Mouse (Mus musculus) spleen, postnatal 10 days (tissue): ENCODE results near the gene Krt12.

Experiments
- DNase-seq, 2 experiments: peaks; one replicate each; pipeline ENCODE4 v3.0.0; 2021 to 2022; ENCODE audit warnings: low spot score in 2 of 2

Krt12 gene

GRCm38 (mm10) chr11:99398084-99398483, 24.0 kb downstream of the Krt12 start:
- DNase-seq = no peak

DNA sequence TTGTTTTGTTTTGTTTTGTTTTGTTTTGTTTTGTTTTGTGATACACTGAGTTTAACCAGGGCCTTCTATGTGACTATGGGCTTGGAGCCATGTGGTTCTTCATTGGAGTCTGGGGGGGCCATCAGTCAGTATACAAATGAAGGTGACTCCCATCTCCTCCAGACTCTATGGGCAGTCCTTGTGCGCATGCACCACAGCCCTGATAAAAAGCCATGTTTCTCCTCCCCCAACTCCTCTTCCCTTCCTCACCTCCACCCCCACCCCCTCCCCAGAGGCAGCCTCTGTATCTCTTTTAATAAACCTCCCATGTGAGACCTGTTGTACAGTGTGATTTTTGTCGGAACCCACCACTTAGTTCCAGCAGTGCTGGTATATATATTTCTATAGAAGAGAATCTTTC, 25.4 kb downstream of the Krt12 start:
- DNase-seq = no peak

GRCm38 (mm10) chr11:99396034-99396433, 26.0 kb downstream of the Krt12 start:
- no peak for DNase-seq

GRCm38 (mm10) chr11:99392492-99392891, 29.6 kb downstream of the Krt12 start:
- no peak for DNase-seq

- DNase-seq = no peak
Observed at GRCm38 (mm10) chr11:99391375-99391774, 30.7 kb downstream of the Krt12 start.

DNA sequence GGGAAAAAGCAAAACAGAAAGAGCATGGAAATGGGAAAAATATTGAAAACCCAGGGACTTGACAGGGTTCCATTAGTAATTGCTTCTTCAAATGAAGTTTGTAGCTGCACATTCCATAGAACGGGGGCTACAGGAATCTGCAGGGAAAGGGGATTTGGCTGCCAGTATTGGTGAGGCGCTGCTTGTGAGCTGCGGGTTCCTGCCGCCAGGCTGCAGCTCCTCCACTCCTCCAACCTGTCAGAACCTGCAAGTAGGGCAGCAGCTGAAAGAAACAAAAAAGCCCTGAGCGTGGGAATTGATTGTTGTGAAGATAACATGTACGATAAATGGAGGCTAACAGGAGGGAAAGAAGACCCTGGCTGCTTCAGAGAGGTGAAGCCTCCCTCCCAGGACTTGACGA, 31.2 kb downstream of the Krt12 start:
- no peak for DNase-seq

- DNase-seq = no peak
Observed at GRCm38 (mm10) chr11:99389264-99389663, 32.8 kb downstream of the Krt12 start, which contains the start of gene Krt10. Gene Krt10, minus strand, starts transcription at chr11:99389364.

- no peak for DNase-seq
Observed at GRCm38 (mm10) chr11:99388661-99389060, 33.4 kb downstream of the Krt12 start.

DNA sequence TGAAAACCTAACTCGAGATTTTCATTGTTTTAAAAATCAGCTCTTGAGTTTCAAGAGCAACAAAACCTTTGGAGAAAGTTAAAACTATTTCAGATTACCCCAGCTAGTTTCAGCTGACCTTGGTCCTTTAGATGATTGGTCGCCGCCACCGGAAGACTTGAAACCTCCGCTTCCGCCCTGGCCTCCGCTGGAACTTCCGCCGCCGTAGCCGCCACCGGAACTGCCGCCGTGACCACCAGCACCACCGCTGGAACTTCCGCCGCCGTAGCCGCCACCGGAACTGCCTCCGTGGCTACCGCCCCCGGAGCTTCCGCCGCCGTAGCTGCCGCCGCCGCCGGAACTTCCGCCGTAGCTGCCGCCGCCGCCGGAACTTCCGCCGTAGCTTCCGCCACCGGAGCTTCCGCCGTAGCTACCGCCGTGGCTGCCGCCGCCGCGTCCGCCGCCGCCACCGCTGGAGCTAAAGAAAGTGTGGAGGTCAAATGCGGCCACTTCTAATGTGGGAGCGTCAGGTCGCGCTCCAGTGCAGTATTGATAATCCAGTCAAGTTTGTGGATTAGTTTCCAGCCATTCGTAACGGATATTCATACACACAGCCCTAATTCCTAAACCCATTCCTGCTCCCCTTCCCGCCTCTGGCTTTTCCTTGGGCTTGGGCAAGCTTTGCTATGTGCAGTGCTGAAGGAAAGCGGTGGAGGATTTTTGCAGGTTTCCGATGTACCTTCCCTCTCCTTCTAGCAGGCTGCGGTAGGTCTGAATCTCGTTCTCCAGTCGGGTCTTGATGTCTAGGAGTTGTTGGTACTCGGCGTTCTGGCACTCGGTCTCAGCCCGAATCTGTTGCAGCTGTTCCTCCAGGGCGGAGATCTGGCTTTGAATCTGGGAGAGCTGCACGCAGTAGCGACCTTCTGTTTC, 36.0 kb downstream of the Krt12 start:
- peak; percentile 39 to 82 for DNase-seq

DNA sequence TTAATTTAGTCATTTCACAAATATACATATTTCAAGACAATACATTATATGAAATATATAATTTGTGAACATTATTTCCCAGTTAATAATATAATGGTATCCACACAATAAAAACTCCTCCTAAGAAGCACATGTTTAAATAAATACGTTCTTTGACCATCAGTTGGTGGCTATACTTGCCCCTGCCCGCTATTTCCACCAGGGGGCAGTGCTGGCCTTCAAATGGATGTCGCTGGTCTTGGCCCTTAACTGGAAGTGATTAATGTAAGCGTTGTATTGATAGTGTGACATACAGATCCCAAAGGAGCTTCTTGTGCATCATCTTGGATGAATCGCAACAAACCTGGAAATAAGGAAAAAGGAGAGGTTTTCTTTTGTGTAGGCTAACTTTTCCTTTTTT, 42.5 kb downstream of the Krt12 start:
- peak; percentile 49 to 74 for DNase-seq

GRCm38 (mm10) chr11:99374803-99375202, 47.3 kb downstream of the Krt12 start, which contains the start of gene Krt28:
Gene Krt28, minus strand, starts transcription at chr11:99374903.
- no peak for DNase-seq

GRCm38 (mm10) chr11:99369853-99370451, 52.1 kb downstream of the Krt12 start:
- no peak for DNase-seq

DNA sequence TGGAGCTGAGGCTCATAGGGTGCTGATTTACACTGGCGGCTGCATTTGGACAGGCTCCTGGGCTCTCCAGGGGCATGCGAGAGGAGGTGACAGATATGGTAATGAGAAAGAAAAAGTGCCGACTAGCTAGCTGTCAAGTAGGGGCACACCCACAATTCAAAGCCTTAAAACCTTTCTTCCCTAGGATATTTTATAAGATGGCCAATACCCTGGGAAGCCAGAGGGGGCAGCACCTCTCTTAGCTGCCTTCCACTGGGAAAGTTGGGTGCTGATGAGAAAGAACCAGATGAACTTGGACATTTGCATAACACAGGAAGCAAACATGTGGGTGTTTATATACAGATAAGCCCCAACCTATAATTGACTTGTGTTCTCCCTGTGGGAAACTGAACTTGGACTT, 52.8 kb downstream of the Krt12 start:
- DNase-seq = no peak

DNA sequence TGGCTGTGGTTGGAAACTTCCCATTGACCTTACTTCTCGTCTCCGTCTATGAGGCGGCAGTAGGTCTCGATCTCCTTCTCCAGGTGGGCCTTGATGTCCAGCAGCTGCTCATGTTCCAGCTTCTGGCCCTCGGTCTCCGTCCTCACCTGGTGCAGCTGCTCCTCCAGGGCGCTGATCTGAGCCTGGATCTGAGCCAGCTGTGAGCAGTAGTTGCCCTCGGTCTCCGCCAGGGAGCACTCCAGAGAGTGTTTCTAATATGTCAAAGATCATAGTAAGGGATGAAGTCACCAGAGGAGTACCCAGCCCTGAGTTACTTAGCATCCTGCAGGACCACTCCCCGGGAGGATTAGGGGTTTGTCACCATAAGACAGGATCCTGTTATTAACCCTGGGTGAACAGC, 55.3 kb downstream of the Krt12 start:
- DNase-seq = peak in 1 of 2 experiments; percentile 16
